Mouse (Mus musculus): ENCODE measurements around the gene Tmc7. TPM values are rescaled to one million over a fixed set of nuclear protein-coding genes. Genes with fewer than 3 reads are reported as not detected.

The Tmc7 gene
- polyA plus RNA-seq, 1 experiment from 2014 or later = 8.4 TPM

DNA sequence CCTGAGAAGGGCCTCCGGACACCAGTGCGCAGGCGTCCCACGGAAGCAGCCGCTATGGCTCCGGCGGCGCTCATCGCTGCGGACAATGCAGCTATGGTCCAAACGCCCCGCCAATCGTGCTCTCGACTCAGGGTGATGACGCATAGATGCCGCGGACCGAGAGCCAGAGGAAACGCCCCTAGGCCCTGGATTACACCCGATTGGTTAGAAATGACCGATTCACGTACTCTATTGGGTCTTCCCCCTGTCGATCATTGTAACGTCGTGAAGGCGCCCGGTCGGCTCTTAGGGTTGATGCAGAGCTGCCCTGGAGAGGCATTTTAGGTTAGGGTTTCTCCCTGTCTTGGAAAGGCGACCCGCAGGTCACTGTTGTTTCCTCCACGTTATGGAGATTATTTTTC lies 51.4 kb downstream of the Tmc7 start, which contains the start of gene Coq7:
TSS of gene Coq7 (minus strand) at position 179 of the 401 bp plus-strand sequence.
- Histone ChIP-seq H3K27ac (peak within 1 kb of the TSS; percentile 96), H3K4me1 (no peaks in the 10 kb centered on the region), H3K27me3 (replicated peaks) (no peaks in the 10 kb centered on the region), H3K9ac (peak within 1 kb of the TSS; percentile 70), H3K4me3 (replicated peaks) (peak within 1 kb of the TSS; percentile 86), H3K4me2 (peak within 1 kb of the TSS; percentile 76), H3K9me3 (no peaks in the 10 kb centered on the region), H3K36me3 (no peaks in the 10 kb centered on the region)
- under 1% methylated on average over 31 of the region's 31 CpGs for WGBS
- ATAC-seq (ENCODE audit: insufficient read depth, low FRiP score, low read depth) = peak; percentile 99

DNA sequence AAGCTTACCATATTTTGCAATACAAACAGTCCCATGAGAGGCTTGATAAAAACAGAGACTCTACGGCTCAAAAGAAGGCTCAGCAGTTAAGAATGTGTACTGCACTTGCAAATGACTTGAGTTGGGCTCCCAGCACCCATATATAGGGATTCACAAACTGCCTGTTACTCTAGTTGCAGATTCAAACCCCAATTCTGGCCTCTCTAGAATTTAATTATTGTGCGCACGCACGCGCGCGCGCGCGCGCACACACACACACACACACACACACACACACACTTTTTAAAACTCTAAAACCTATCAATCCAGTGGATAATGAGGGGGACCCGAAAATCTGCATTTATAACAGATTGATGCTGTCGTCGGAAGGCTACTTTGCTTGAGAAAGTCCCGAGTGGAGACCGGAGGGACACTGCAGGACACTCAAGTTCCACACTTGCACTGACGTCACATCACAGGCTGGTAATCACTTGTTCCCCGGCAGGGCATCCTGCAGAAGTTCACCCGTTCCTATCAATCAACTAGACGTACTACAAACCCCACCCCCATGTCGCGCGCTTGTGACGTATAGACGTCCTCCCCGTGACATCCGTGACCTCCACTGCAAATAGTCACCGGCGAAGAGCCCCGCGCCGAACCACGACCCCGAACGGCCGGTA lies 51.9 kb downstream of the Tmc7 start:
- peak; percentile 94 for ATAC-seq (ENCODE audit: insufficient read depth, low FRiP score, low read depth)
- H3K9me3 ChIP-seq = no peaks in the 10 kb centered on the region
- no peaks in the 10 kb centered on the region for H3K27me3 ChIP-seq (replicated peaks)
- H3K4me3 ChIP-seq (replicated peaks) = peak overlapping the region; percentile 86
- H3K9ac ChIP-seq = peak overlapping the region; percentile 70
- peak overlapping the region; percentile 76 for H3K4me2 ChIP-seq
- H3K36me3 ChIP-seq = no peaks in the 10 kb centered on the region
- under 1% methylated on average over 36 of the region's 36 CpGs for WGBS
- H3K27ac ChIP-seq = peak overlapping the region; percentile 96
- H3K4me1 ChIP-seq = no peaks in the 10 kb centered on the region

DNA sequence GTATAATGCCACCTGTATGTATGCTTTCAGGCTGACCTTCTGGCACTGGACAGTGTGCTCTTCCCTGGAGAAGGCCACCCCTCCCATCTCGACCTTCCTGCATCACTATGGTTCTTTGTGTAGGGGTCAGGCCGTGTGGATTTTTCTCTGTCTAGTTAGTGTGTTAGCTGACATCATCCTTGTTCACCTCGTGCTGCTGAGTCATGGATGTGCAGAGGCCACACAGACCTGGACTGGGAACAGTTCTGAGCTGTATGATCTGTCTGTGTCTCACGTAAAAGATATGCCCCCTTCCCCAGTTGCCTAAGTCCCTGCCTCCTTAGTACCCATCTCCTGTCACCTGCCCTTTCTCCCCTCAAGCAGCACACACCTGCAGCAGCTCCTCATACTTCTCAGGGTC lies 57.6 kb downstream of the Tmc7 start:
- H3K4me1 ChIP-seq = no peaks in the 10 kb centered on the region
- H3K27ac ChIP-seq = no peak overlapping the region
- ATAC-seq (ENCODE audit: insufficient read depth, low FRiP score, low read depth) = no peak
- no peak overlapping the region for H3K4me2 ChIP-seq
- H3K4me3 ChIP-seq (replicated peaks) = no peak overlapping the region
- no peak overlapping the region for H3K9ac ChIP-seq
- H3K36me3 ChIP-seq = peaks cover 7% of the 10 kb centered on the region; the same call in 1 of the 2 replicates
- no peaks in the 10 kb centered on the region for H3K9me3 ChIP-seq
- WGBS = 75% methylated on average over 4 of the region's 4 CpGs
- no peaks in the 10 kb centered on the region for H3K27me3 ChIP-seq (replicated peaks)

DNA sequence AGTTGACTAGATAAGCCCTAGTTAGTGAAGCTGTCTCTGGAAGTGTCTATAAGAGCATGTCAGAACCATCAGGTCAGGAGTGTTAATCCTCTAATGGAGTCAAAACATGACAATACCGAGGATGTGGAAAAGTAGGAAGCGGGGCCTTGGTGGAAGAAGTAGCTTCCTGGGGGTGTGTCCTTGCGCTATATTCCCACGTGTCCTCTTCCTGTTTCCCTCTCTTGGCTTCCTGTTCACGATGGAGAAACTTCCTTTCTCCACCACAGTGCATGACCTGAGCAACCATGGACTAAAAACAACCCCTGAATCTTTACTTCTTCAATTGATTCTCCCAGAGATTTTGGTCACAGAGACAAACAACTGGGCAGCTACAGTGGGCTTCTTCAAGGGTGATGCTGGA lies 62.5 kb downstream of the Tmc7 start:
- Histone ChIP-seq H3K9ac (no peak overlapping the region), H3K27ac (no peak overlapping the region), H3K9me3 (no peaks in the 10 kb centered on the region), H3K36me3 (peaks cover 7% of the 10 kb centered on the region; the same call in 1 of the 2 replicates), H3K27me3 (replicated peaks) (no peaks in the 10 kb centered on the region), H3K4me2 (no peak overlapping the region), H3K4me1 (no peaks in the 10 kb centered on the region), H3K4me3 (replicated peaks) (no peak overlapping the region)
- WGBS = 78% methylated on average over 5 of the region's 5 CpGs
- ATAC-seq (ENCODE audit: insufficient read depth, low FRiP score, low read depth) = no peak

DNA sequence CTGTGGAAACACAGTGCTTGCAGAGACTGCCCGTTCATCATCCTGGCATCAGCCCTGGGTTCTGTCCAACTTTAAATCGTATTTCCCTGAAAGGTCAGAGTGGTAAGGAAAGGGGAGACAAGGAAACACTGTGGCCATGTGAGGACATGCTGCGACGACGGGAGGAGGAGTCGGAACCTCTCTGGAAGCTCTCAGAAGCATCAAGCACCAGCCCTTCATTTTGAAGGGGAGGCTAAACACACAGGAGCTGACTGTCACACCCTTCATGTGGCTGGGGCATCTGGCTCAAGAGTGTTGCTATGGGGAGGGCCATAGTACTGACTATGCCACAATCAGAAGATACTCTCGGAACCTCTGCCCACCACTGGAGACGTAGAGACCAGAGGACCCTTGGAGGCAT lies 64.9 kb downstream of the Tmc7 start:
- Histone ChIP-seq H3K36me3 (no peaks in the 10 kb centered on the region), H3K4me3 (replicated peaks) (no peak overlapping the region), H3K4me1 (no peaks in the 10 kb centered on the region), H3K27me3 (replicated peaks) (no peaks in the 10 kb centered on the region), H3K9ac (no peak overlapping the region), H3K27ac (no peak overlapping the region), H3K4me2 (no peak overlapping the region), H3K9me3 (no peaks in the 10 kb centered on the region)
- 73% methylated on average over 8 of the region's 8 CpGs for WGBS
- no peak for ATAC-seq (ENCODE audit: insufficient read depth, low FRiP score, low read depth)

DNA sequence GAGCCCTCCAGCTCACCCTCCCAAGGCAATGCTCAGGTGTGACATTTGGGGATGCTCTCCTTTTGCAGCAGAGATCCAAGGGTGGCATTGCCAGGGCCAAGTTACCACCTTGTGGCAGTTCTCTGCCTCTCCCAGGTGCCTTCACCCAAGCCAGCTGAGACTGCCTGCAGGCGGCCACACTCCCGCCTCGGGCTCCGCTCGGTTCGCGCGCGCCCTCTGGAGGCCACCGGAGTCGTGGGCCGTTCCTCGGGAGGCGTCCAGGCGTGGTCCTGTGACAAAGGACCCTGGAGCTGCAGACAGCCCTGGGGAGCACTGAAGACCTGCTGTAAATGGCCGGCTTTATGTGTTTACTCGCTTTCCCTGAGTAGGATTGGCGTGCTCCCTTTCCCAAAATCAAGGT lies 65.8 kb downstream of the Tmc7 start:
- 2% methylated on average over 18 of the region's 18 CpGs for WGBS
- Histone ChIP-seq H3K36me3 (no peaks in the 10 kb centered on the region), H3K4me3 (replicated peaks) (no peak overlapping the region), H3K9me3 (no peaks in the 10 kb centered on the region), H3K4me2 (no peak overlapping the region), H3K27ac (no peak overlapping the region), H3K27me3 (replicated peaks) (no peaks in the 10 kb centered on the region), H3K9ac (no peak overlapping the region), H3K4me1 (no peaks in the 10 kb centered on the region)
- peak; percentile 65; the same call in 1 of the 2 replicates for ATAC-seq (ENCODE audit: insufficient read depth, low FRiP score, low read depth)

DNA sequence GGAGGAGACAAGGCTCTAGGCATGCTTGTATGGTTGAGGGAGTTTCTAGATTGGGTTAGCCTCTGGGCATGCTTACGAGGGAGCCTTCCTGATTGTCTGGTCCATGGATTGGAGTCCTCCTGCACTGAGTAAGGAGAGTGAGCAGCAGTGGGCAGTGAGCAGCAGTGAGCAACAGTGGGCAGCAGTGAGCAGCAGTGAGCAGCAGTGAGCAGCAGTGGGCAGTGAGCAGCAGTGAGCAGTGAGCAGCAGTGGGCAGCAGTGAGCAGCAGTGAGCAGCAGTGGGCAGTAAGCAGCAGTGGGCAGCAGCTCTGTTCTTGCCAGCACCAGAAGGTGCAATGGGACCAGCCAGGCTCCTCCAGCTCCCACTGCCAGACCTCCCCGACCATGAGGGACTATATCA lies 66.7 kb downstream of the Tmc7 start:
- Histone ChIP-seq H3K4me3 (replicated peaks) (no peak overlapping the region), H3K4me2 (no peak overlapping the region), H3K9me3 (no peaks in the 10 kb centered on the region), H3K27ac (no peak overlapping the region), H3K36me3 (no peaks in the 10 kb centered on the region), H3K4me1 (no peaks in the 10 kb centered on the region), H3K27me3 (replicated peaks) (no peaks in the 10 kb centered on the region), H3K9ac (no peak overlapping the region)
- ATAC-seq (ENCODE audit: insufficient read depth, low FRiP score, low read depth) = 0 out of 2 replicates have a peak, but pooled peaks have one; percentile 15
- 56% methylated on average over 2 of the region's 2 CpGs for whole genome bisulfite sequencing

DNA sequence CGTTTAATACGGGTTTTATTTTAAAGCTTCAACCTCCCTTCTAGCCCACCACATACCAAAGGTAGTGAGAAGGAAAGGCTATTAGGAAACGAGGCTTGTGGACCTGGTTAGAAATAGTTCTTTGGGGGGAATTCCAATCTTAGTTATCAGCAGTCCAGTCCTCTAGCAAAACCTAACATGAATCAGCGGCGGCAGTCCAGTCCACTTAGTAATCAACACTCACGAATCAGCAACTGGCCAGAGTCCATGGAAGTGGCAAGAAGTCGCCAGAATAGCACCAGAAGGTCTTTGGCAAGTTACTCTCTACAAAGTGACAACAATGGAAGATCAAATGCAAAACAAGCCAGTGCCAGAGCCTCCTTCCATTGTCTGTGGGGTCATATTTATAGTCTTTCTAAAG lies 76.0 kb downstream of the Tmc7 start:
- 72% methylated on average over 7 of the region's 7 CpGs for WGBS
- no peak overlapping the region for H3K4me3 ChIP-seq (replicated peaks)
- H3K4me2 ChIP-seq = no peak overlapping the region
- no peaks in the 10 kb centered on the region for H3K4me1 ChIP-seq
- H3K36me3 ChIP-seq = no peaks in the 10 kb centered on the region
- H3K9ac ChIP-seq = no peak overlapping the region
- no peaks in the 10 kb centered on the region for H3K9me3 ChIP-seq
- H3K27ac ChIP-seq = no peak overlapping the region
- H3K27me3 ChIP-seq (replicated peaks) = no peaks in the 10 kb centered on the region
- no peak for ATAC-seq (ENCODE audit: insufficient read depth, low FRiP score, low read depth)

DNA sequence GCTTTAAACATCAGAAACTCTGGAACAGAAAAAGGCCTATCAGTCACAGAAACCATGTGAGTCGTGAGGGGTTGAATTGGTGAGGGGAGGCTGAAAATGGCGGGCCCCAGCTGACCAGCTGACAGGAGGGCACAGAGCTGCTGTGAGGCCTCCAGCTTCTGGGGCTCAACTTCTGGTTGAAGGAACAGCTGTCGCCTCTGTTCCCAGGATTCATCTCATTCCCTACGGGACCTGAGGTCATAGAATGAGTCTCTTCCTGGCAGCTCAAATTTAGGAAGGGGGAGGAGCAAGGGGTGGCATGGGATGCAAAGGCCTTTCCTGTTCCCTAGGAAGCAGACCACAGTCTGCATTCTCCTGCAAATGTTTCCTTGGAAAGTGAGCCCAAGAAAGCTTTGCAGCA lies 80.7 kb downstream of the Tmc7 start:
- no peak overlapping the region for H3K9ac ChIP-seq
- no peaks in the 10 kb centered on the region for H3K36me3 ChIP-seq
- no peak overlapping the region for H3K27ac ChIP-seq
- no peak for ATAC-seq (ENCODE audit: insufficient read depth, low FRiP score, low read depth)
- H3K4me3 ChIP-seq (replicated peaks) = no peak overlapping the region
- no peaks in the 10 kb centered on the region for H3K27me3 ChIP-seq (replicated peaks)
- 51% methylated on average over 4 of the region's 4 CpGs for WGBS
- no peak overlapping the region for H3K4me2 ChIP-seq
- no peaks in the 10 kb centered on the region for H3K4me1 ChIP-seq
- H3K9me3 ChIP-seq = no peaks in the 10 kb centered on the region

DNA sequence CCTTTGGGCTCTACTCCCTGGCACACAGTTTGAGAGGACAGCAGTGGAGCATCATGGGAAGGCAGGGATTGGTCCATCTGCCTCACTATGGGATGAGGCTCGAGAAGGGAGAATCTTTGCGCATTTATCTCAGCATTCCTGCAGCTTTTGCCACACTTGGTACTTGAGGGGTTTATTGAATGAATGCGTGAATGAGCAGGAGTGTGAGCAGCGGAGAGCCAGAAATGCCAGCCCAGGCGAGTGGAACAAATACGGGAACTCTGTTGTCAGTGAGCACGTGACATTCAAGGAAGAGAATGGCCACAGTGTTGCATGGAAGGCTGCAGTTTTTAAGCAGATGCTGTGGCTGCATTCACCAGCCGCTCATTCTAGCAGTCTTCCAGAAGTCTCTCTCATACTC lies 82.2 kb downstream of the Tmc7 start:
- no peak for ATAC-seq (ENCODE audit: insufficient read depth, low FRiP score, low read depth)
- H3K4me1 ChIP-seq = no peaks in the 10 kb centered on the region
- WGBS = 79% methylated on average over 8 of the region's 8 CpGs
- H3K9me3 ChIP-seq = no peaks in the 10 kb centered on the region
- H3K36me3 ChIP-seq = no peaks in the 10 kb centered on the region
- no peak overlapping the region for H3K4me3 ChIP-seq (replicated peaks)
- no peak overlapping the region for H3K4me2 ChIP-seq
- no peak overlapping the region for H3K9ac ChIP-seq
- H3K27me3 ChIP-seq (replicated peaks) = no peaks in the 10 kb centered on the region
- H3K27ac ChIP-seq = no peak overlapping the region

DNA sequence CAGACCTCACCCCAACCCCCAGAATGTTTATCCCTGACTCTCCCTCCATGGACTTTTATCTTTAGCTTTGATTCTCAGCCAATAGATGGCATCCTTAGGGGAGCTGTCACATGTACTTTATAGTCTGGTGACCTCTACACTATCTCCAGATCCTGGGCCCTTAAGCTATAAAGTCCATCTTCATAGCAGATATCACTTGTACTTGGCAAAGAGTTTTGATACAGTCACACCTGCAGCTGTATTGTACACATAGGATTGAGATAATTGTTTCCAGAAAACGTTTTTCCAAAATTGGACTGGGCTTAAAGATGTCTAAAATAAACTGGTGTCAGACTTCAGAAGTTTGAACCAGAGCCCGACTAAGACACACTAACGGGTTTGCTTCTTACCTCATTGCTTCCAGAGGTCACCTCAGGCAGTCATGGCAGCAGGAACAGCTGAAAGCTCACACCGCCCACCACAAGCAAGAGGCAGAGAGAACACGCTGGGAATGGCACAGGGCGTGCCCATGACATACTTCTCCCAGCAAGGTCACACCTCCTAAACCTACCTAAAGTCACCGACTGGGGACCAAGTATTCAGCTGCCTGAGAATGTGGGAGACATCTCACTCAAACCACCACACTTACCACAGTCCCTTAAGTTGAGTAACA lies 84.6 kb downstream of the Tmc7 start:
- ATAC-seq (ENCODE audit: insufficient read depth, low FRiP score, low read depth) = no peak
- Histone ChIP-seq H3K4me2 (no peak overlapping the region), H3K4me1 (no peaks in the 10 kb centered on the region), H3K9me3 (no peaks in the 10 kb centered on the region), H3K9ac (no peak overlapping the region), H3K27me3 (replicated peaks) (no peaks in the 10 kb centered on the region), H3K27ac (no peak overlapping the region), H3K4me3 (replicated peaks) (no peak overlapping the region), H3K36me3 (no peaks in the 10 kb centered on the region)
- 60% methylated on average over 7 of the region's 7 CpGs for WGBS

DNA sequence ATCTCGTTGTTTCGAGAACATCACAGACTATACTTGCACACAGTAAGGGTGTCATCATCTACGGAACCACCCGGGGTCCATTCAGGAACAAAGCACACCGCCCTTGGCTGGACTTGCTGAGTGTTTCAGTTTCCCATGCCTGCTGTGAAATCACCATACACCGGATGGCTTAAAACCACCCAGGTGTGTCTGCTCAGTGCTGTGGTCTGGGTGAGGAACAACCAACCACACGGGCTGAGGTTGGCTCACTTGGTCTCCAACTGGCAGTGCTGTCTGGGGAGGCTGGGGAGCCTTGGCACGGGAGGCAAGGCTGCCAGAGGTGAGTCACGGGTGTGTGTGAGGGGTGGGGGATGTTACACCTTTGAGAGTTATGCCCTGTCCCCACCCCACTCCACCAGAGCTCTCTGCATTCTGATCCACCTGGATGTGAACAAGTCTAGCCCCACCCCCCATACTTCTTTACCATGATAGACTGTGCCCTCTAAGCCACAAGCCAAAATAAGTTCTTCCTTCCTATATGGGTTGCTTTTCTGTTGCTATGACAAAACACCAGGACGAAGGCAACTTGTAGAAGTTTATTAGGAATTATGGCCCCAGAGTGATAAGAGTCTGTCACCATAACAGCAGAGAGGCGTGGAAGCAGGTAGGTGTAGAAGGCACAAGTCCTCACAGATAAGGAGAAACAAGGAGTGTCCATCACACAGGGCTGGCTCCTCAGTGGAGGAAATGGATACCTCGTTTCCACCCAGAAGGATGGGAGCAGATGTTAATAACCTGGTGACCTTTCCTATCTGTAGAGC lies 85.4 kb downstream of the Tmc7 start:
- Histone ChIP-seq H3K4me1 (no peaks in the 10 kb centered on the region), H3K27ac (no peak overlapping the region), H3K9me3 (no peaks in the 10 kb centered on the region), H3K27me3 (replicated peaks) (no peaks in the 10 kb centered on the region), H3K9ac (no peak overlapping the region), H3K36me3 (no peaks in the 10 kb centered on the region), H3K4me3 (replicated peaks) (no peak overlapping the region), H3K4me2 (no peak overlapping the region)
- 76% methylated on average over 12 of the region's 12 CpGs for WGBS
- ATAC-seq (ENCODE audit: insufficient read depth, low FRiP score, low read depth) = peak; percentile 31; the same call in 1 of the 2 replicates

All from stomach, embryonic 15.5 days (tissue).